Mouse (Mus musculus) cerebellum, postnatal 4 days (tissue): ENCODE measurements around the gene Smc1b.
"Not testable (repeated sequence)": the region's sequence is repeated elsewhere in the genome, so short reads cannot be mapped to it uniquely, and the experiment has no call there.

Experiments used
- DNase-seq, 2 experiments: peaks; one replicate each; pipeline ENCODE4 v3.0.0; 2022; ENCODE audit warnings: low spot score in 2 of 2, mixed read lengths in 1 of 2

The Smc1b gene

DNA sequence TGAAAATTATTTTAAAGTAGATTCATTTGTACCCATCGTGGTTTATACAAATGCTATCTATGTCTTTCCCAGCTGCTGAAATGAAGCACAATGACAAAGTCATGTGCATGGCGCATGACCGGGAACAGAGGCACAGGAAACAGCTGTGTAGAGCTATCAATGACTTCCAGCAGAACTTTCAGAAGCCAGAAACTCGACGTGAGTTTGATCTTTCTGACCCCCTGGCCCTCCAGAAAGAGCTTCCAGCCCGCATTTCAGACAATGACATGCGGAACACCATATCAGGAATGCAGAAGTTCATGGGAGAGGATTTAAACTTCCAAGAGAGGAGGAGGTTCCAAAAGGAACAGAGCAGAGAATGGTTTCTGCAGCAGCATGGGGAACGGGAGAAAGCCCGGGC, 3.4 kb upstream of the Smc1b start:
- no peak for DNase-seq

DNA sequence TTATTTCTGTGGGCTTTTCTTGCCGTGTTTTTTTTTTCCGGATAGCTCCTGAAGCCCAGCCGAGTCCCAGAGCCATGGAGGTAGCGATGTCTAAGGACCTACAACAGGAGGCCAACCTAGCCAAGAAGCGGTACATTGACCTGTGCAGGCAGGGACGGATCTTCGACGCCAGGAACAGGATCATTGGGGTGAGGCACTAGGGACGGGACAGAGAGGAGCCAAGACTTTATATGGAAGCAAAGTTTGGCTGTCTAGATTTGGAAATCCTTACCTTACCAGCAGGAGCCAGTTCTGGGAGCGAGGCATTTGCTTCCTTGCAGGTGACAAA, 393 bp upstream of the Smc1b start:
- DNase-seq: no peak

GRCm38 (mm10) chr15:85085641-85086040, 46.1 kb downstream of the Smc1b start:
- no peak for DNase-seq

- DNase-seq: no peak
Observed at GRCm38 (mm10) chr15:85072651-85073050, 59.1 kb downstream of the Smc1b start.

DNA sequence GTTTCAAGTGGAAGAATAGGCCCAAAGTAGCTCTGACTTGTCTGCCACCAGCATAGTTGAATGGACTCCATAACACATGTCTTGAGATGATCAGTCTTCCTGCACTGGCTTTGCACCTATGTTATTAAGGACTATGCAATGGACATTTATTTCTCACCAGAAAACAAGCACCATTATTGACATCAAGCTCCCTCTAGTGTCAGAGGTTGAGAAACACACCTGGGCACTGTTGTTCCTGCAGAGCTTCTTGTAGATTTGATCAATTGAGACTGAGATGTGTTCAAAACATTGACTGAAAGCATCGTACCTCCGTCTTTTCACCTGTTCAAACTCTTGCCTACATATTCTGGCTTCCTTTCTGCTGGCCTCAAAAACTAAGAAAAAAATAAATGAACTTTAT, 61.2 kb downstream of the Smc1b start:
- peak in 1 of 2 experiments; percentile 30 for DNase-seq

DNA sequence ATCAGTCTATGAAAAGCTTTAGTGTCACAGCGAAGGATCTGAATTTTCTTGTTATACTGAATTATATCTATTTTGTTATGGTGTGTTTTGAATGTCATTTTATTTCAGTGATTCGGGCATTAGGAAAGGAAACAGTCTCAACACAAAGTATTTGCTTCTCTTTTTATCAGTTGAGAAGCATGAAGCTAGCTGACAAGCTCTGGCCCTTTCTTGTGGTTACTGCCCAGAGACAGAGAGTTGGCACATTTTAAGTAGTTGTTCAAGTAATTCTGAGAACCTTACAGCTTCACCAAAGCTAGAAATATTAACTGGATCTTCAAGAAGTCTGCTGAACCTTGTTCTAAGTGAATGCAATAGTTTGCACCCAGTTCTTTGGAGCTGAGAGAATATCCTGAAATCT, 68.3 kb downstream of the Smc1b start:
- DNase-seq: no peak

DNA sequence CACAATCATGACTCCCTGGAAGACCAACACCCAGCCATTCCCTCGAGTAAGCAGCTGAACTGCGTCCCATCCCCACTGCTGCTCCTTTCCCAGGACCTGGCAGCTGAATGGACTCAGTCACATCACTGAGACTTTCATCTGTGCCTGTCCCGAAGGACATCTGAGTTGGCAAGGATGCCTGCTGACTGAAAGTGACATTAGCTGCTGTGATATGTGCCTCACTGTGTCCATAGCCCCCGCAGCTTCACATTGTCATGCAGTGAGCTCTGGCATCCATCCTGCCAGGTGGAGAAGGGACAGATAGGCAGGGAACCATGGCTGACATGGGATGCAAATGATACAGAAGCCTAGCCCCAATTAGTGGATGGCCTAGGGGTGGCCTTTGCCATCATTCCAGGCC, 76.6 kb downstream of the Smc1b start:
- DNase-seq: no peak

DNA sequence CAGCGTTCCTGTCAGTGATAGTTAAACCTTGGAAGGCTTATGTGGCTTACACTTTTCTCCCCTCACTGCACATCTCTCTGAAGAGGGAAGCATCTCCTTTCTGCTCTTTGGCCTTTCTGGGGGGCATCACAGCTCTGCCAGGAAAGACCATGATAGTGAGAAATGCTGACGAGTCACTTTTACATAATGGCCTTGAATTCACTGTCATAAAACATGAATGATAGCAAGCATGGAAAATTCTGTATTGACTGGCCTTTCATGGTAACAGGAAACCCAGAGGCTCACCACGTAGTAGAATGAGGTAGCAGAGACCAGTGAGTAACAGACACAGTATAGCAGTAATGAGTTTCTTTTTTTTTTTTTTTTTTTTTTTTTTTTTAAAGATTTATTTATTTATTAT, 77.7 kb downstream of the Smc1b start:
- no peak for DNase-seq

DNA sequence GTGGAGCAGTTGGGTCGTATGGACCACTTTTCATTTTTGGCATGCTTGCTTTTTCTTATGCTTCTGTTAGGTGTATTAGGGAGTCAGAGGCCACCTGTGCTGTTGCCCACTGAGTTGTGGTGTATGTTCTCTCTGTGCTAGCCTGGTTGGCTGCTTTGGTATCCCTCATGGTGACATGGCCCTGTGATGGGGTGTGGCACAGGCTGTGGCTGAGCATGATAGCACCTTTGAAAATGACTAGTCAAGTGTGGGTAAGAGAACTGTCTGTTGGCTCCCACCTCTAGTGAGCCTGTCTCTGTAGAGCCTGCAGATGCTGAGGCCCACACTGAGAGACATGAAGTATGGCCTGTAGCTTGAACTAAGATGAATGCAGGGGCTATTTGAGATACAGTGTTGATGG, 82.0 kb downstream of the Smc1b start:
- no peak for DNase-seq

DNA sequence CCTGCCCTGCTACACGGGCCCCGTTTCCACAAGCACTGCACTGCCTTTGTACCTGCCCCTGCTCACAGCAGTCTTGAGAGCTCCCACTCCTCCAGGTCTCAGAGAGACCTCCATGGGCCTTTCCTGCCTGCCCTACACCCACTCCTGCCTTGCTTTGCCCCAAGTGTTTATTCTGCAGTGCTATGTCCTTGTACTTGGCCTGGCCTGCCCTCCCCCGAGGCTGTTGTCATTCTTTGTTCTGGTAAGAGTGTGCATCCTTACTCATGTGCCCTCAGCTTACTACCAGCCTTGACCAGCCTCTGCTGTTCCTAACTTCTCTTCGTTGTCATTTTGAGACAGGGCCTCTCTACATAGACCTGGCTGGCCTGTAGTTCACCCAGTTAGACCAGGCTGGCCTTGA, 83.9 kb downstream of the Smc1b start:
- no peak for DNase-seq

DNA sequence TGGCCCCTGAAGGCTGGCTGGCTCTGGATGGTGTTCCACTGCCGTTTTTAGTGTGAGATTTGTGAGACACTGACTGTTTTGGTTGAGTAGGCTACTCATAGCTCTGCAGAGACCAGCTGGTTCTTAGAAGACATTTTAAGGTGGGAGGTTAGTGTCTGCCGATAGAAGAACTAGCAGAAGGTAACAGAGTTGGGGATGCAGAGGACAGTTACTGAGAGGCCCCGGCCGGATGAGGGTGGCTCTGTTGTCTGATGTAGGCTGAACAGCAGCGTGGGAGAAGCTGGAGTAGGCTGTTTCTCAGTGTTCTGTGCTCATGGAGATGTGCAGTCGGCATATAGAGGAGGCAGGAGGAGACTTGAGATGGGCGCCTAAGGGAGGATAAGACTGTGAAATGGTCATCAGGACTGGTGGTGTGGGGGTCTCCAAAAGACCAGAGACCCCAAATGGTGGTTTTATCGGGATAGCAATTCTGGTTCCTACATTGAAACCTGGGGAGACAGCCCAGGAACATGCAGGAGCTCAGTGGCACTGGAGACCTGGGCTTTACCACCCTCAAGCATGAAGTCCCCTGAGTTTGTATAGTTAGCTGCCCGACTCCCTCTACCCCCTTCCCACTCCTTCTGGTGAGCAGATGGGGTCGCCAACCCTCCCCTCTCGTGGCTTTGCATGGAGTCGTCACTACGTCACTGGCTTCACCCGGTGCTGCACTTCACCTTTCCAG, 85.4 kb downstream of the Smc1b start:
- DNase-seq: no peak

- DNase-seq: no peak
Observed at GRCm38 (mm10) chr15:85043761-85044160, 88.0 kb downstream of the Smc1b start.

- DNase-seq: no peak
Observed at GRCm38 (mm10) chr15:85043116-85043515, 88.6 kb downstream of the Smc1b start.

DNA sequence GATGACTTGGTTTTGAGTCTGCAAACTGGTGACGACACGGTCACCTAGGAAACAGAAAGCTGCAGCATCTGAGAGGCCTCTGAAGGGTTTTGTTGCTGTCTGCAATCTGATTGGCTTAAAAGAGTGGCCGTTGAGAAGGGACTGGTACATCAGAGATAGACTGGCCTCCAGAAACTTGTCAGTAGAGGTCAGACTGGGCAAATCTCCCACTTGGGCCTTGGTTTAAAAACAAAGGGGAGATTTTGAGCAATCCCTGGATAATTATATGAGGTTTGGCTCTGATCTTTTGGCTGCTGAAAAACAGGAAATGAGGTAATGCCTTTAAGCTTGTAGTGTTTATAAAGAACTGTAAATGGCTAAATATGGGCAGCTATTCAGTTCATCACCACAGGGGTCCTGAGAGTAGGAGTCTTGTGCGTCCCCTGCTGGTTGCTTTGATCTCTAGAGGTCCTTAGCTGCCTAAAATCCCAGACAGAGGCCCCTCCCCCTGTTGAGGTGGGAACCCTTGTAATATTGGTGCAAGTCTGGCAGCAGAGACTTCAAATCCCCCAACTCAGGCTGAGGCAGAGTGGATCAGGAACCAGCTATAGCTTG, 89.3 kb downstream of the Smc1b start:
- DNase-seq: peak in 1 of 2 experiments; percentile 52

DNA sequence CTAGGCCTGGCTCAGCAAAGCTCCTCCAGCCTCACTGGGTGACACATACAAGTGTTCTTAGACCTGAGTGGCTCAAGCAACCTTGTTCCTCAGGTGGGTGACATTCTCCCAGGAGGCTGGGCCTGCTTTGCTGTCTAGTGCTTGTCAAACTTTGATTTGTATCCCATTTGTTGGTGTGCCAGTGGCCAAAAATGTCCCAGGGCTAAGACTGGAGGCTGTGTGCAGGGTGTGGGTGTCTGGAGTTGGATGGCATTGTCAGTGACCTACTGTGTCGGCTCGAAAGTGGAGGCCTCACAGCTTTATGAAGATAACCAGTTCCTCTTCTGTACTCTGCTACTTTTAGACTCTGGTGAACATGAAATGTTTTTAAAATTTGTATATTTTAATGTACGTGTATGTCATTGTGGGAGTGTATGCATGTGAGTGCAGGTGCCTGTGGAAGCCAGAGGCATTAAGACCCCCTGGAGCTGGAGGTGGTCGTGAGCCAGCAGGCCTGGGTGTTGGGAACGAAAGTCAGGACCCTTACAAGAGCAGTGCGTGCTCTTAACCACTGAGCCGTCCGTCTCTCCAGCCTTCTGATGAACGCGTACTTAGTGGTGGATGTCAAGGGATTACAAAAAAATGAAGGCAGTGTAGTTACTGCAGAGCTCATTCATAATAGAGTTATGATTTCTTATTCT, 90.1 kb downstream of the Smc1b start:
- DNase-seq: no peak

DNA sequence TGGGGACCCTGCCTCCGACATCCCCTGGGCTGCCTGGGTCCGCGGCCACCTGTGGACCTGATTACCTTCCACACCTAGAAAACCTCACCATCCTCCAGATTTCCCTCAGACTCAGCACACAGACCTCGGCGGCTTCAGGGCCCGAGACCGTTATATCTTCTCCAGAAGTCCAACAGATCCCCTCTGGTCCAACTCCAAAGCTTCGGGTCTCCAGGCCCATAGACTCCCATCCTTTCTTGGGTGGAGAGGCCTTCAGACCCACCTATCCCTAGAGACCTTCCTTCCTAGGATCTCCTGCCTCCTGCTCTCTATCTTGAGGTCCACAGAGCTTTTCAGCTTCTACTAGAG, 94.4 kb downstream of the Smc1b start:
- DNase-seq: no peak

DNA sequence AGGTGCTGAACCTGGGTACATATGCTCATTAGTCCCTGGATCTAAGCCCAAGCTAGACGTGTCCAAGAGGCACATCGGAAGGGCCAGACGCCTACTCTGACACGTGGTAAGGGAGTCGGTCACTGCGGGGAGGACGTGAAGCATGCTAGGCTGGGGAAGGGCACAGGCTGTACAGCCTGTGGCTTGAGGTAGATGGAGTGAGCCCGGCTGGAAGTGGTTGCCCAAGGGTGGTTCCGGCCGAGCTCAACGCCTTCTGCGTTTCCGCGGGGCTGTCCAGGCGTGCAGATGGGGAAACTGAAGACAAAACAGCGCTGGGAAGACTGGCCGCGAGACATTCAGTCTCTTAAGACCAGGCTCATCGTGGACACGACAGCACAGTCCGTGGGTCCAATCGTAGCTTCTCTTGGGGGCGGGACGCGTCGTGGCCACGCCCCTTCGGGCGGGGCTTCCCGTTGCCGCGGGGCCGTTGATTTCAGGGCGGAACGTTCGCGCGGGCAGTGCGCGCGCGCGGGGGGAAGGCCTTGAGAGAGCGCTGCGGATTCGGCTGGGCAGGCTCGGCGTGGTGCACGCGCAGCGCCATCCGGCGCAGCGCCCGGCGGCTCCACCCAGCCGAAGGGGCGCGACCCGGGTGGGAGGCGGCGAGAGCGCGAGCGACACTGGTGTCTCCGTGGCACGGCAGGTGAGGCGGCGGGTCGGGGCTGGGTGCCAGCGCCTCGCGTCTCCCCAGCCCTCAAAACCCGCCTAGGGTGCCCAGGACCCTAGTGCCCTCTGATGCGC, 95.0 kb downstream of the Smc1b start:
- peak; percentile 94 to 99 for DNase-seq

GRCm38 (mm10) chr15:85033916-85034315, 97.8 kb downstream of the Smc1b start:
- not testable (repeated sequence) for DNase-seq

GRCm38 (mm10) chr15:85031866-85032265, 99.9 kb downstream of the Smc1b start:
- peak in 1 of 2 experiments; percentile 59 for DNase-seq

- not testable (repeated sequence) for DNase-seq
Observed at GRCm38 (mm10) chr15:85030643-85031042, 101.1 kb downstream of the Smc1b start.

DNA sequence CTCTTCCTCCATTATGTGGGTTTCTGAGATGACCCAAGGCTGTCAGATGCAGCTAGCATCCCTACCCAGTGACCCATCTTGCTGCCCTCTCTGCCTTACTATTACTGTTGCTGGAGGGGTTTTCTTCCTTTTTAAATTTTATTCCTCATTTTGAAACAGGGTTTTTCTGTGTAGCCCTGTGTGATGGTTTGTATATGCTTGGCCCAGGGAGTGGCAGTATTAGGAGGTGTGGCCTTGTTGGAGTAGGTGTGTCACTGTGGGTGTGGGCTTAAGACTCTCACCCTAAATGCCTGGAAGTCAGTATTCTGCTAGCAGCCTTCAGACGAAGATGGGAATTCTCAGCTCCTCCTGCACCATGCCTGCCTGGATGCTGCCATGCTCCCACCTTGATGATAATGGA, 103.1 kb downstream of the Smc1b start, which contains the start of gene Fam118a:
Gene Fam118a, plus strand, starts transcription at position 301 of the 400 bp plus-strand sequence.
- not testable (repeated sequence) for DNase-seq

GRCm38 (mm10) chr15:85027740-85028139, 104.0 kb downstream of the Smc1b start:
- no peak for DNase-seq
